Mouse (Mus musculus): ENCODE data around the gene Gpbp1l1. TPM values are rescaled to one million over a fixed set of nuclear protein-coding genes. Genes with fewer than 3 reads are reported as not detected.

Gene Gpbp1l1
- total RNA-seq, 2 experiments from 2014 or later, result 40.8 to 43.6 TPM

DNA sequence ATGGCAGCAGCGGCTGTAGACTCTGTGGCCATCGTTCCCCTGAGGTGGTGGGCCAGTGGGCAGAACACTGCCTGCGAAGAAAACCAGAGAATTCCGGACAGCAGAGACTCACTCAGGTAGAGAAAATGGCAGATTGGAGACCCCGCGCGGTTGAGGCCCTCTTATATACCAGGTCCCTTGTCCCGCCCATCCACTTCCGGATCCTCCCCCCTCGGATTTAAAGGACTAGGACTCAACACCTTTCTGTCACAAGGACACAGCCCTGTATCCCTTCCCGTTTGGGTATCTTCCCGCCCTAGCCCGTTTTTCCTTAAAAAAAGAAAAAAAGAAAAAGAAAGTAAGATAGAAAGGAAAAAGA, 69.9 kb downstream of the Gpbp1l1 start:
- peak; percentile 88 to 93 for DNase-seq (ENCODE audit: low spot score in 2 of 2)
- intact Hi-C loops (cut with DNase I), result loop anchor here (2.0 kb wide), 1 partner anchor 19 kb away; no protein-coding TSS in a partner anchor

GRCm38 (mm10) chr4:116627722-116628662, 70.5 kb downstream of the Gpbp1l1 start, which contains the start of gene Nasp:
Nasp (minus strand) TSS chr4:116627941.
- intact Hi-C loops (cut with DNase I), result loop anchor here (2.0 kb wide), 1 partner anchor 19 kb away; no protein-coding TSS in a partner anchor
- DNase-seq (ENCODE audit: low spot score in 2 of 2), result peak; percentile 89 to 93

DNA sequence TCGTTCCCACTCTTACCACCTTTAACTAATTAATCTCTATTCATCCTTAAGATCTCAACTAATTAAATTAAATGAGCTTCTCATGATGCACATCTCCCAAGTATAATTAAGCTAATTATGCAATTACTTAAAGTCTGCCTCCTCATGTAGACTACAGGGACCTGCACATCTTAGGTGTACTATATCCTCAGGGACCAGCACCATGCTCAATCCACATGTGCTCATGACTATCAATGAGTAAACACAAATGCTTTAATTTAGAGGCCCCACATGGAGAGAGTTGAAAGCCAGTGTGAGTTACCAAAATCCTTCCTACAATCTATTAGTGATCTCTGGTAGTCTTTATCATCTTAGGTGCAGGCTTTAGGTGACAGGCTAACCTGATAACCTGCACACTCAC, 77.7 kb downstream of the Gpbp1l1 start:
- no peak for DNase-seq (ENCODE audit: low spot score in 2 of 2)

GRCm38 (mm10) chr4:116638821-116639220, 81.4 kb downstream of the Gpbp1l1 start:
- no peak for DNase-seq (ENCODE audit: low spot score in 2 of 2)
- intact Hi-C loops (cut with DNase I), result no loop called here

More for the DNA sequence above, 77.7 kb downstream of the Gpbp1l1 start:
- intact Hi-C loops (cut with DNase I), result no loop called here

DNA sequence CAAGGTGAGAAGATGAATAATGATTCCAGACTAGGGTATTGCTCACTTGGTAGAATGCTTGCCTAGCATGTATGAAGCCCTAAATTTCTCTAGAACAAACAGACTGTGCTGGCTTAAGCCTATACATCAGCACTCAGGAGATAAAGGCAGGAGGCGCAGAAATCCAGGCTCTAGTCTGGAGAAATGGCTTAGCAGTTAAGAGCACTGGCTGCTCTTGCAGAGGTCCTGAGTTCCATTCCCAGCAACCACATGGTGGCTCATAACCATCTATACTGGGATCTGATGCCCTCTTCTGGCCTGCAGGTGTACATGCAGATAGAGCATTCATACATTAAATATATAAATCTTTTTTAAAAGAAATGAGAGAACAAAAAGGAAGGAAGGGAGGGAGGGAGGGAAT, 84.6 kb downstream of the Gpbp1l1 start:
- intact Hi-C loops (cut with DNase I), result no loop called here
- DNase-seq (ENCODE audit: low spot score in 2 of 2), result no peak

Other genes starting within 250 kb of the Gpbp1l1 start
- gene Mast2, start 93.5 kb upstream of the Gpbp1l1 start, total RNA-seq (2021), result 100 to 1,000 TPM; 102 to 104 TPM
- gene Ipp, start 50.1 kb upstream of the Gpbp1l1 start, total RNA-seq (2021), result 10 to 100 TPM; 18.9 to 20.1 TPM
- gene Tmem69, start 1.7 kb upstream of the Gpbp1l1 start, total RNA-seq (2021), result 10 to 100 TPM in 1 of 2 experiments, 1 to 10 TPM in 1; 9.8 to 10.6 TPM
- 1 to 10 TPM; 5.0 to 5.5 TPM for gene Ccdc17, start 39.0 kb downstream of the Gpbp1l1 start, total RNA-seq (2021)
- gene Nasp, start 70.3 kb downstream of the Gpbp1l1 start, total RNA-seq (2021), result 10 to 100 TPM; 32.3 to 36.8 TPM
- gene Akr1a1, start 94.0 kb downstream of the Gpbp1l1 start, total RNA-seq (2021), result 100 to 1,000 TPM; 396 to 420 TPM
- 100 to 1,000 TPM; 158 to 160 TPM for gene Prdx1, start 127.9 kb downstream of the Gpbp1l1 start, total RNA-seq (2021)
- gene Mmachc, start 150.7 kb downstream of the Gpbp1l1 start, total RNA-seq (2021), result 10 to 100 TPM; 16.2 to 17.1 TPM
- gene Ccdc163, start 150.9 kb downstream of the Gpbp1l1 start, total RNA-seq (2021), result 1 to 10 TPM; 4.0 to 6.5 TPM
- 1 to 10 TPM; 4.2 to 5.8 TPM for gene Tesk2, start 163.3 kb downstream of the Gpbp1l1 start, total RNA-seq (2021)
- 10 to 100 TPM; 12.1 to 14.5 TPM for gene Toe1, start 250.0 kb downstream of the Gpbp1l1 start, total RNA-seq (2021)